Mouse (Mus musculus): ENCODE measurements around the gene Nanos3. TPM values are rescaled to one million over a fixed set of nuclear protein-coding genes. Genes with fewer than 3 reads are reported as not detected.

Nanos3 gene
- polyA plus RNA-seq, 1 experiment = 1.1 TPM

DNA sequence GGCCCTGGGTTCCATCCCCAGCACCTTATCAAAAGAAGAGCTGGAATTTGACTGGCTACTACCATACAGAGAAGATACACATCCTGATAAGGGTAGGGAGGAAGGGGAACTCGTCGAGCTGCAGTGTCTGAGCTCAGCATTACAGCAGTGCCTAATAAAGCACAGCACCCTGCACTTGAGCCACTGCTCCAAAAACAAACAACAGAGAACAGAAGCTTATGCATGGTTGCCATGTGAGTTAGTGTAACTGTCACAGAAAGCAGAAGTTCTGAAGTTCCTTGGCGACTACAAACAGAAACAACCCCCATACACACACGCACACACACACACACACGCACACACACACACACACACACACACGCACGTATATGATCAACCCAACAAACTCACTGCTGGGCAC, 35.1 kb upstream of the Nanos3 start:
- no peaks in the 10 kb centered on the region for H3K27me3 ChIP-seq (ENCODE audit: control insufficient read depth, insufficient read depth, insufficient read length)
- H3K79me2 ChIP-seq (ENCODE audit: control insufficient read depth, insufficient read depth) = no peaks in the 10 kb centered on the region
- no peaks in the 10 kb centered on the region for H3K79me3 ChIP-seq (ENCODE audit: low read depth)
- TF ChIP-seq FOSL1 (IDR thresholded peaks at IDR 0.05; ENCODE audit: insufficient read depth, low read length, poor library complexity, severe bottlenecking) (no peak), MYOG (IDR thresholded peaks at IDR 0.05; ENCODE audit: control insufficient read depth, extremely low read depth, insufficient read length) (no peak), CTCF (IDR thresholded peaks at IDR 0.05; ENCODE audit: control insufficient read depth, insufficient read depth, insufficient read length) (no peak), MYOD1 (IDR thresholded peaks at IDR 0.05; ENCODE audit: control insufficient read depth, insufficient read length, low read depth) (no peak), CEBPB (IDR thresholded peaks at IDR 0.05; ENCODE audit: low read depth) (no peak), USF1 (IDR thresholded peaks at IDR 0.05; ENCODE audit: low read depth) (no peak), MAX (IDR thresholded peaks at IDR 0.05) (no peak)
- H3K4me3 ChIP-seq (ENCODE audit: insufficient read depth, poor library complexity, severe bottlenecking) = no peak overlapping the region
- H3K36me3 ChIP-seq (ENCODE audit: control insufficient read depth, insufficient read depth) = peaks cover 32% of the 10 kb centered on the region
- H3ac ChIP-seq (ENCODE audit: control insufficient read depth, insufficient read length, low read depth) = no peak overlapping the region

GRCm38 (mm10) chr8:84218143-84218542, 33.1 kb upstream of the Nanos3 start:
- H3ac ChIP-seq (ENCODE audit: control insufficient read depth, insufficient read length, low read depth) = no peak overlapping the region
- H3K36me3 ChIP-seq (ENCODE audit: control insufficient read depth, insufficient read depth) = peaks cover 32% of the 10 kb centered on the region
- TF ChIP-seq CEBPB (IDR thresholded peaks at IDR 0.05; ENCODE audit: low read depth) = no peak
- no peak for TF ChIP-seq USF1 (IDR thresholded peaks at IDR 0.05; ENCODE audit: low read depth)
- TF ChIP-seq MAX (IDR thresholded peaks at IDR 0.05) = no peak
- TF ChIP-seq FOSL1 (IDR thresholded peaks at IDR 0.05; ENCODE audit: insufficient read depth, low read length, poor library complexity, severe bottlenecking) = no peak
- no peak for TF ChIP-seq MYOD1 (IDR thresholded peaks at IDR 0.05; ENCODE audit: control insufficient read depth, insufficient read length, low read depth)
- no peak overlapping the region for H3K4me3 ChIP-seq (ENCODE audit: insufficient read depth, poor library complexity, severe bottlenecking)
- no peaks in the 10 kb centered on the region for H3K79me2 ChIP-seq (ENCODE audit: control insufficient read depth, insufficient read depth)
- H3K79me3 ChIP-seq (ENCODE audit: low read depth) = no peaks in the 10 kb centered on the region
- no peaks in the 10 kb centered on the region for H3K27me3 ChIP-seq (ENCODE audit: control insufficient read depth, insufficient read depth, insufficient read length)

GRCm38 (mm10) chr8:84217206-84217605, 32.2 kb upstream of the Nanos3 start:
- H3K36me3 ChIP-seq (ENCODE audit: control insufficient read depth, insufficient read depth) = peaks cover 27% of the 10 kb centered on the region
- H3K27me3 ChIP-seq (ENCODE audit: control insufficient read depth, insufficient read depth, insufficient read length) = no peaks in the 10 kb centered on the region
- TF ChIP-seq MYOG (IDR thresholded peaks at IDR 0.05; ENCODE audit: control insufficient read depth, extremely low read depth, insufficient read length) (no peak), MAX (IDR thresholded peaks at IDR 0.05) (no peak), FOSL1 (IDR thresholded peaks at IDR 0.05; ENCODE audit: insufficient read depth, low read length, poor library complexity, severe bottlenecking) (no peak), USF1 (IDR thresholded peaks at IDR 0.05; ENCODE audit: low read depth) (no peak), MYOD1 (IDR thresholded peaks at IDR 0.05; ENCODE audit: control insufficient read depth, insufficient read length, low read depth) (no peak), CEBPB (IDR thresholded peaks at IDR 0.05; ENCODE audit: low read depth) (no peak), CTCF (IDR thresholded peaks at IDR 0.05; ENCODE audit: control insufficient read depth, insufficient read depth, insufficient read length) (no peak)

GRCm38 (mm10) chr8:84213277-84213676, 28.3 kb upstream of the Nanos3 start:
- H3K79me2 ChIP-seq (ENCODE audit: control insufficient read depth, insufficient read depth) = peaks cover 11% of the 10 kb centered on the region
- H3K4me3 ChIP-seq (ENCODE audit: insufficient read depth, poor library complexity, severe bottlenecking) = no peak overlapping the region
- H3K27me3 ChIP-seq (ENCODE audit: control insufficient read depth, insufficient read depth, insufficient read length) = no peaks in the 10 kb centered on the region
- H3K36me3 ChIP-seq (ENCODE audit: control insufficient read depth, insufficient read depth) = peaks cover 47% of the 10 kb centered on the region
- H3K79me3 ChIP-seq (ENCODE audit: low read depth) = peaks cover 4% of the 10 kb centered on the region
- no peak overlapping the region for H3ac ChIP-seq (ENCODE audit: control insufficient read depth, insufficient read length, low read depth)
- TF ChIP-seq CEBPB (IDR thresholded peaks at IDR 0.05; ENCODE audit: low read depth) (no peak), FOSL1 (IDR thresholded peaks at IDR 0.05; ENCODE audit: insufficient read depth, low read length, poor library complexity, severe bottlenecking) (no peak), MYOG (IDR thresholded peaks at IDR 0.05; ENCODE audit: control insufficient read depth, extremely low read depth, insufficient read length) (no peak), MAX (IDR thresholded peaks at IDR 0.05) (no peak), CTCF (IDR thresholded peaks at IDR 0.05; ENCODE audit: control insufficient read depth, insufficient read depth, insufficient read length) (no peak), USF1 (IDR thresholded peaks at IDR 0.05; ENCODE audit: low read depth) (no peak), MYOD1 (IDR thresholded peaks at IDR 0.05; ENCODE audit: control insufficient read depth, insufficient read length, low read depth) (no peak)

More at GRCm38 (mm10) chr8:84217206-84217605, 32.2 kb upstream of the Nanos3 start:
- Histone ChIP-seq H3ac (ENCODE audit: control insufficient read depth, insufficient read length, low read depth) (no peak overlapping the region), H3K4me3 (ENCODE audit: insufficient read depth, poor library complexity, severe bottlenecking) (no peak overlapping the region), H3K79me3 (ENCODE audit: low read depth) (no peaks in the 10 kb centered on the region), H3K79me2 (ENCODE audit: control insufficient read depth, insufficient read depth) (no peaks in the 10 kb centered on the region)

- H3ac ChIP-seq (ENCODE audit: control insufficient read depth, insufficient read length, low read depth) = no peak overlapping the region
- peaks cover 15% of the 10 kb centered on the region for H3K79me3 ChIP-seq (ENCODE audit: low read depth)
- H3K36me3 ChIP-seq (ENCODE audit: control insufficient read depth, insufficient read depth) = peaks cover 59% of the 10 kb centered on the region
- no peaks in the 10 kb centered on the region for H3K27me3 ChIP-seq (ENCODE audit: control insufficient read depth, insufficient read depth, insufficient read length)
- no peak overlapping the region for H3K4me3 ChIP-seq (ENCODE audit: insufficient read depth, poor library complexity, severe bottlenecking)
- TF ChIP-seq MAX (IDR thresholded peaks at IDR 0.05) = no peak
- TF ChIP-seq MYOG (IDR thresholded peaks at IDR 0.05; ENCODE audit: control insufficient read depth, extremely low read depth, insufficient read length) = no peak
- TF ChIP-seq USF1 (IDR thresholded peaks at IDR 0.05; ENCODE audit: low read depth) = no peak
- TF ChIP-seq MYOD1 (IDR thresholded peaks at IDR 0.05; ENCODE audit: control insufficient read depth, insufficient read length, low read depth) = no peak
- no peak for TF ChIP-seq CEBPB (IDR thresholded peaks at IDR 0.05; ENCODE audit: low read depth)
- TF ChIP-seq CTCF (IDR thresholded peaks at IDR 0.05; ENCODE audit: control insufficient read depth, insufficient read depth, insufficient read length) = no peak
- no peak for TF ChIP-seq FOSL1 (IDR thresholded peaks at IDR 0.05; ENCODE audit: insufficient read depth, low read length, poor library complexity, severe bottlenecking)
- H3K79me2 ChIP-seq (ENCODE audit: control insufficient read depth, insufficient read depth) = peaks cover 23% of the 10 kb centered on the region
Measured at GRCm38 (mm10) chr8:84211881-84212563, 27.0 kb upstream of the Nanos3 start.
